Mouse (Mus musculus): ENCODE results near the gene Nup85.

GRCm38 (mm10) chr11:115543571-115543970, 20.7 kb upstream of the Nup85 start:
- TF ChIP-seq CTCF (IDR thresholded peaks at IDR 0.05; ENCODE audit: low read depth) (no peak), EP300 (optimal IDR thresholded peaks at IDR 0.05) (no peak)

Measured in stomach, postnatal 0 days (tissue).